8 mouse cellular contexts compared by ENCODE assay signal in the genomic region with DNA sequence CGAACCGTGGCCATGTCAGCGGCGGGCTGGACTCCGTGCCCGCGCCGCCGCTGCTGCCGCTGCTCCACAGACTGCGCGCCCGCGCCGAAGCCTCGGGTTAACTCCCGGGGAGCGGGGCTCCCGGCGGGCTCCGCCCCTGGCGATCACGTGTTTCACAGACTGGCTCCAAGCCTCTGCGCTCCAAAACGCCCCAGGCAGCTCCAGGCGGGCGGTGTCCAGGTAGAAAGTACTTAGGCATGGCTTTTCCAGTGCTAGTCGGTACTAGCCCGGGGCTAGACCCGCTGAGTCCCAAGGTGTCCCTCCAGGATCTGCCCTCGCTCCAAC. TPM values are rescaled to one million over a fixed set of nuclear protein-coding genes. Genes with fewer than 3 reads are reported as not detected.
DNase-seq lines count a peak whose midpoint lies in the region; ATAC-seq and TF ChIP-seq lines count a peak whose summit lies in the region.

A gene (minus strand): TSS at position 138 of the 324 bp plus-strand sequence.

- H3K36me3 ChIP-seq in MEL (ENCODE audit: control insufficient read depth in 1 of 2, insufficient read depth in 2 of 2, low read length in 2 of 2) = peaks cover 0 to 7% of the 10 kb centered on the region in 2 experiments; a peak in 2 of 4 replicates
- no peaks in the 10 kb centered on the region for H3K36me3 ChIP-seq in lung, embryonic 15.5 days

- no peak for TF ChIP-seq RAD21 in MEL (IDR thresholded peaks at IDR 0.05; ENCODE audit: low read depth, low read length)

- H3K4me3 ChIP-seq in MEL (ENCODE audit: control insufficient read depth in 1 of 2, insufficient read depth in 1 of 2, low read depth in 2 of 2, low read length in 2 of 2) = peak within 1 kb of the TSS; percentile 91 to 97
- peak within 1 kb of the TSS; percentile 73 for H3K4me3 ChIP-seq in lung, embryonic 15.5 days
- peak within 1 kb of the TSS; percentile 95 for H3K4me3 ChIP-seq in olfactory bulb, adult 2 months (ENCODE audit: insufficient read depth, low read depth, low read length)

- under 1% methylated on average over 31 of the region's 31 CpGs for WGBS in lung, embryonic 15.5 days
- under 1% methylated on average over 31 of the region's 31 CpGs for WGBS in olfactory bulb, adult 2 months

- no peak for TF ChIP-seq CTCF in MEL (IDR thresholded peaks at IDR 0.05 in 2 of 3, conservative IDR thresholded peaks at IDR 0.05 in 1 of 3; ENCODE audit: control insufficient read depth in 1 of 3, insufficient read depth in 1 of 3, low read depth in 2 of 3, low read length in 3 of 3, poor library complexity in 1 of 3, severe bottlenecking in 1 of 3)
- TF ChIP-seq CTCF in olfactory bulb, adult 2 months (IDR thresholded peaks at IDR 0.05; ENCODE audit: insufficient read depth, low read depth, low read length) = no peak

- peaks cover 4% of the 10 kb centered on the region; the same call in 1 of the 2 replicates for H3K79me2 ChIP-seq in MEL (ENCODE audit: control insufficient read depth, insufficient read depth, low read length, poor library complexity)

- no peaks in the 10 kb centered on the region for H3K9me3 ChIP-seq in MEL (replicated peaks; ENCODE audit: insufficient read depth, low read length)
- no peaks in the 10 kb centered on the region for H3K9me3 ChIP-seq in lung, embryonic 15.5 days

- H3K27ac ChIP-seq in MEL (ENCODE audit: control insufficient read depth, low read depth, low read length) = no peak within 1 kb of the TSS
- peak within 1 kb of the TSS; percentile 49; the same call in 1 of the 2 replicates for H3K27ac ChIP-seq in lung, embryonic 15.5 days
- no peak within 1 kb of the TSS for H3K27ac ChIP-seq in olfactory bulb, adult 2 months (ENCODE audit: insufficient read depth, low read depth, low read length)

- peak; percentile 88 to 94 for TF ChIP-seq POLR2A in MEL (IDR thresholded peaks at IDR 0.05; ENCODE audit: control insufficient read depth in 1 of 2, insufficient read depth in 1 of 2, low read depth in 1 of 2, low read length in 2 of 2, poor library complexity in 1 of 2)
- TF ChIP-seq POLR2A in olfactory bulb, adult 2 months (IDR thresholded peaks at IDR 0.05; ENCODE audit: insufficient read depth, low read depth, low read length) = 0 out of 2 replicates have a peak, but pooled peaks have one; percentile 12

- no peaks in the 10 kb centered on the region for H3K27me3 ChIP-seq in MEL (ENCODE audit: control insufficient read depth in 1 of 2, insufficient read depth in 2 of 2, low read length in 2 of 2)
- H3K27me3 ChIP-seq in lung, embryonic 15.5 days = 0 out of 2 replicates have a peak, but pooled peaks cover 2% of the 10 kb centered on the region

- TF ChIP-seq EP300 in MEL (IDR thresholded peaks at IDR 0.05; ENCODE audit: low read depth in 1 of 2, low read length in 2 of 2) = no peak

- peak within 1 kb of the TSS; percentile 93 for H3K4me2 ChIP-seq in lung, embryonic 15.5 days

- peaks cover 0 to 8% of the 10 kb centered on the region in 2 experiments; a peak in 3 of 4 replicates for H3K4me1 ChIP-seq in MEL (ENCODE audit: control insufficient read depth in 1 of 2, insufficient read depth in 2 of 2, low read length in 2 of 2)
- peaks cover 7% of the 10 kb centered on the region; the same call in 1 of the 2 replicates for H3K4me1 ChIP-seq in lung, embryonic 15.5 days
- peaks cover 8% of the 10 kb centered on the region for H3K4me1 ChIP-seq in olfactory bulb, adult 2 months (ENCODE audit: control insufficient read depth, insufficient read depth, low read length)

- DNase-seq in MEL (ENCODE audit: low read depth, low spot score) = peak; percentile 91
- DNase-seq in cerebellum, adult 18-20 months = peak; percentile 84 to 86
- DNase-seq in layer of hippocampus, adult 9-10 months (ENCODE audit: low spot score) = peak; percentile 47
- peak; percentile 65 for DNase-seq in thymus, postnatal 0 days (ENCODE audit: low spot score)

- peak within 1 kb of the TSS; percentile 97 for H3K9ac ChIP-seq in MEL (ENCODE audit: control insufficient read depth, low read depth, low read length, poor library complexity, severe bottlenecking)
- peak within 1 kb of the TSS; percentile 67 for H3K9ac ChIP-seq in lung, embryonic 15.5 days

- peak; percentile 92 for ATAC-seq in frontal cortex, adult (ENCODE audit: low TSS enrichment)
- ATAC-seq in hematopoietic stem cell, adult 5-6 weeks (replicated peaks in 1 of 2; ENCODE audit: insufficient read depth in 1 of 2, low FRiP score in 2 of 2, low TSS enrichment in 1 of 2, low read depth in 1 of 2, poor library complexity in 2 of 2, severe bottlenecking in 2 of 2) = peak; percentile 73 to 83
- peak; percentile 93 for ATAC-seq in lung, embryonic 15.5 days (ENCODE audit: borderline replicate concordance, extremely low read depth, low FRiP score, low TSS enrichment)

TF ChIP-seq in MEL, 35 proteins besides CTCF, POLR2A, EP300 and RAD21:
- TF ChIP-seq POLR2AphosphoS5 (IDR thresholded peaks at IDR 0.05; ENCODE audit: borderline replicate concordance, low read depth, low read length) (no peak), MXI1 (IDR thresholded peaks at IDR 0.05; ENCODE audit: low read depth, low read length) (peak; percentile 72), NELFE (IDR thresholded peaks at IDR 0.05; ENCODE audit: low read depth, low read length) (peak; percentile 89), MYB (IDR thresholded peaks at IDR 0.05; ENCODE audit: low read depth, low read length) (no peak), MYC (IDR thresholded peaks at IDR 0.05; ENCODE audit: low read depth, low read length) (no peak), BHLHE40 (IDR thresholded peaks at IDR 0.05; ENCODE audit: borderline replicate concordance, low read depth, low read length) (peak; percentile 30; the same call in 1 of the 2 replicates), GATA1 (IDR thresholded peaks at IDR 0.05; ENCODE audit: low read depth, low read length) (no peak), ZMIZ1 (IDR thresholded peaks at IDR 0.05; ENCODE audit: low read depth, low read length) (peak; percentile 77), GABPA (IDR thresholded peaks at IDR 0.05; ENCODE audit: low read depth, low read length) (no peak), RCOR1 (IDR thresholded peaks at IDR 0.05; ENCODE audit: low read depth, low read length) (no peak), MAZ (IDR thresholded peaks at IDR 0.05; ENCODE audit: low read depth, low read length) (no peak), SIN3A (IDR thresholded peaks at IDR 0.05; ENCODE audit: low read length) (0 out of 2 replicates have a peak, but pooled peaks have one; percentile 42), POLR2AphosphoS2 (IDR thresholded peaks at IDR 0.05; ENCODE audit: low read length) (peak; percentile 75; the same call in 1 of the 2 replicates), ELF1 (IDR thresholded peaks at IDR 0.05; ENCODE audit: low read depth, low read length) (no peak), TCF12 (IDR thresholded peaks at IDR 0.05; ENCODE audit: low read depth, low read length) (peak; percentile 63; the same call in 1 of the 2 replicates), JUND (IDR thresholded peaks at IDR 0.05; ENCODE audit: low read depth, low read length) (no peak), TAL1 (IDR thresholded peaks at IDR 0.05; ENCODE audit: low read length) (no peak), CHD2 (IDR thresholded peaks at IDR 0.05; ENCODE audit: low read length) (no peak), USF1 (IDR thresholded peaks at IDR 0.05; ENCODE audit: low read depth, low read length) (peak; percentile 95), NRF1 (IDR thresholded peaks at IDR 0.05; ENCODE audit: insufficient read depth, low read depth, low read length, poor library complexity, severe bottlenecking) (peak; percentile 51; the same call in 1 of the 2 replicates), MAX (IDR thresholded peaks at IDR 0.05; ENCODE audit: low read length) (peak; percentile 90), SMC3 (IDR thresholded peaks at IDR 0.05; ENCODE audit: low read depth, low read length) (no peak), KAT2A (conservative IDR thresholded peaks at IDR 0.05; ENCODE audit: low read depth, low read length) (no peak), TBP (IDR thresholded peaks at IDR 0.05; ENCODE audit: low read depth, low read length) (peak; percentile 88), E2F4 (IDR thresholded peaks at IDR 0.05; ENCODE audit: borderline replicate concordance, low read depth, low read length) (no peak), MEF2A (IDR thresholded peaks at IDR 0.05; ENCODE audit: extremely low read depth, insufficient replicate concordance, low read depth, low read length, poor library complexity, severe bottlenecking) (no peak), HCFC1 (IDR thresholded peaks at IDR 0.05; ENCODE audit: low read depth, low read length) (0 out of 2 replicates have a peak, but pooled peaks have one; percentile 35), UBTF (IDR thresholded peaks at IDR 0.05; ENCODE audit: borderline replicate concordance, insufficient read depth, low read depth, low read length) (0 out of 2 replicates have a peak, but pooled peaks have one; percentile 72), ETS1 (IDR thresholded peaks at IDR 0.05; ENCODE audit: low read depth, low read length) (no peak), ZC3H11A (IDR thresholded peaks at IDR 0.05; ENCODE audit: low read depth, low read length) (no peak), CHD1 (IDR thresholded peaks at IDR 0.05; ENCODE audit: low read depth, low read length) (no peak), USF2 (IDR thresholded peaks at IDR 0.05; ENCODE audit: borderline replicate concordance in 1 of 2, insufficient read depth in 1 of 2, low read depth in 1 of 2, low read length in 2 of 2) (peak in 1 of 2 experiments; percentile 68; a peak in 1 of 4 replicates), ZNF384 (IDR thresholded peaks at IDR 0.05; ENCODE audit: low read depth, low read length) (no peak), MAFK (IDR thresholded peaks at IDR 0.05; ENCODE audit: borderline replicate concordance, low read depth, low read length) (no peak), ZKSCAN1 (IDR thresholded peaks at IDR 0.05; ENCODE audit: low read depth, low read length) (no peak)

RNA-seq across cellular contexts. Expression of the gene that starts here (rescaled TPM):
- 7.1 and 8.0 TPM in 2 replicates for total RNA-seq in MEL (2012; rRNA removed)
- 1 to 10 TPM in 1 of 2 experiments, not detected in 1; 8.6 TPM for polyA plus RNA-seq in MEL (2012; ENCODE audit: insufficient read depth in 1 of 2, insufficient read length in 2 of 2, low read depth in 1 of 2, low replicate concordance in 2 of 2, missing spikeins in 1 of 2)
- total RNA-seq in hematopoietic stem cell, adult 5-6 weeks (2017) = 0.88 and 1.6 TPM in 2 replicates
- polyA plus RNA-seq in lung, embryonic 15.5 days (2015; fragmentation: Nextera tagmentation; extraction: Ambion mirVana) = 8.6 and 9.1 TPM in 2 replicates
- polyA plus RNA-seq in olfactory bulb, adult 2 months (2012; ENCODE audit: insufficient read depth, insufficient read length, low replicate concordance, missing spikeins) = not detected in 2 replicates
- 3.7 and 4.0 TPM in 2 replicates for polyA plus RNA-seq in thymus, postnatal 0 days (2015; fragmentation: Nextera tagmentation; extraction: Ambion mirVana)
